Mouse (Mus musculus) liver, adult (tissue): Measurements from ENCODE around the gene Psenen.

Source experiments
- GATA4 ChIP-seq: IDR thresholded peaks from 2 replicates; pipeline ENCODE4 v1.6.1; 2014; ENCODE audit warnings: mild to moderate bottlenecking, low read length; ENCODE audit not compliant: insufficient replicate concordance

Gene Psenen

GRCm38 (mm10) chr7:30563117-30563905, at the start of gene Psenen, which contains the start of the genes U2af1l4 and Gm49396:
TSS of gene Psenen (minus strand) at chr7:30563627.
TSS of gene U2af1l4 (plus strand) at chr7:30563301.
TSS of gene Gm49396 (plus strand) at chr7:30563344.
- TF ChIP-seq GATA4, result no peak

- TF ChIP-seq GATA4, result no peak
Measured at GRCm38 (mm10) chr7:30612654-30613402, 49.4 kb upstream of the Psenen start, which contains the start of gene Upk1a. TSS of gene Upk1a (minus strand) at chr7:30612847.

GRCm38 (mm10) chr7:30610043-30610442, 46.6 kb upstream of the Psenen start:
- TF ChIP-seq GATA4, result no peak

- no peak for TF ChIP-seq GATA4
Measured at GRCm38 (mm10) chr7:30608476-30608875, 45.0 kb upstream of the Psenen start.

GRCm38 (mm10) chr7:30607706-30608309, 44.4 kb upstream of the Psenen start:
- no peak for TF ChIP-seq GATA4

- no peak for TF ChIP-seq GATA4
Measured at GRCm38 (mm10) chr7:30604944-30605343, 41.5 kb upstream of the Psenen start.

GRCm38 (mm10) chr7:30604424-30604823, 41.0 kb upstream of the Psenen start:
- no peak for TF ChIP-seq GATA4

GRCm38 (mm10) chr7:30602583-30602982, 39.2 kb upstream of the Psenen start:
- no peak for TF ChIP-seq GATA4

GRCm38 (mm10) chr7:30600651-30601050, 37.2 kb upstream of the Psenen start:
- no peak for TF ChIP-seq GATA4

- no peak for TF ChIP-seq GATA4
Measured at GRCm38 (mm10) chr7:30599933-30600353, 36.5 kb upstream of the Psenen start.

GRCm38 (mm10) chr7:30598786-30599185, 35.4 kb upstream of the Psenen start, which contains the start of gene Zbtb32:
TSS of gene Zbtb32 (minus strand) at chr7:30598909.
- no peak for TF ChIP-seq GATA4

- TF ChIP-seq GATA4, result no peak
Measured at GRCm38 (mm10) chr7:30596811-30597210, 33.4 kb upstream of the Psenen start.

- no peak for TF ChIP-seq GATA4
Measured at GRCm38 (mm10) chr7:30596093-30596492, 32.7 kb upstream of the Psenen start.

- TF ChIP-seq GATA4, result no peak
Measured at GRCm38 (mm10) chr7:30594510-30595024, 31.1 kb upstream of the Psenen start.
